Mouse (Mus musculus): Measurements from ENCODE around the gene Rab27a. TPM values are rescaled to one million over a fixed set of nuclear protein-coding genes. Genes with fewer than 3 reads are reported as not detected.

Rab27a gene
- total and polyA plus RNA-seq, 3 experiments = 14.8 to 25.6 (median 20.0) TPM

- Histone ChIP-seq H3K9ac (ENCODE audit: insufficient read depth, low read depth) (no peak overlapping the region), H3K36me3 (replicated peaks in 1 of 2; ENCODE audit: control insufficient read depth in 1 of 2, insufficient read depth in 1 of 2, low read length in 1 of 2) (peaks cover 12 to 35% of the 10 kb centered on the region in 2 experiments), H3K27me3 (replicated peaks) (no peaks in the 10 kb centered on the region), H3K4me1 (ENCODE audit: control insufficient read depth in 1 of 2, insufficient read depth in 2 of 2) (peaks cover 7 to 81% of the 10 kb centered on the region in 2 experiments; a peak in 3 of 4 replicates), H3K79me2 (replicated peaks; ENCODE audit: control insufficient read depth, extremely low read depth, insufficient read depth, poor library complexity, severe bottlenecking) (no peaks in the 10 kb centered on the region), H3K9me3 (replicated peaks; ENCODE audit: low read length) (no peaks in the 10 kb centered on the region), H3K27ac (ENCODE audit: insufficient read depth, low read depth) (no peak overlapping the region), H3K4me2 (ENCODE audit: insufficient read depth, low read depth, poor library complexity, severe bottlenecking) (no peak overlapping the region), H3K4me3 (replicated peaks in 1 of 3; ENCODE audit: low read depth in 2 of 3, low read length in 2 of 3, poor library complexity in 1 of 3) (no peak overlapping the region)
- DNase-seq (ENCODE audit: extremely low read depth) = no peak
- in situ Hi-C loops (cut with MboI; ENCODE audit: low pct_ligation_motif_present, low pct_unique_long_range_greater_than_20kb, low sequenced_read_pairs) (loop anchor here (25.0 kb wide), 1 partner anchor 325 kb away; no protein-coding TSS in a partner anchor), dilution Hi-C loops (cut with MboI; ENCODE audit: extremely low pct_ligation_motif_present, extremely low pct_unique_long_range_greater_than_20kb, low sequenced_read_pairs) (no loop called here)
- no peak for TF ChIP-seq MYC (IDR thresholded peaks at IDR 0.05; ENCODE audit: low read depth, low read length)
- no peak for TF ChIP-seq CHD2 (IDR thresholded peaks at IDR 0.05; ENCODE audit: low read length)
- no peak for TF ChIP-seq SIN3A (IDR thresholded peaks at IDR 0.05; ENCODE audit: low read length)
- no peak for TF ChIP-seq RAD21 (IDR thresholded peaks at IDR 0.05; ENCODE audit: low read depth, low read length)
- TF ChIP-seq CHD1 (IDR thresholded peaks at IDR 0.05; ENCODE audit: low read depth, low read length) = no peak
- no peak for TF ChIP-seq SMC3 (IDR thresholded peaks at IDR 0.05; ENCODE audit: low read depth, low read length)
- no peak for TF ChIP-seq UBTF (IDR thresholded peaks at IDR 0.05; ENCODE audit: low read depth, low read length)
- no peak for TF ChIP-seq MAZ (IDR thresholded peaks at IDR 0.05; ENCODE audit: low read depth, low read length)
- TF ChIP-seq NRF1 (IDR thresholded peaks at IDR 0.05; ENCODE audit: low read depth, low read length) = no peak
- TF ChIP-seq RCOR1 (conservative IDR thresholded peaks at IDR 0.05; ENCODE audit: low read depth, low read length) = no peak
- no peak for TF ChIP-seq MXI1 (IDR thresholded peaks at IDR 0.05; ENCODE audit: low read depth, low read length)
- no peak for TF ChIP-seq ZNF384 (IDR thresholded peaks at IDR 0.05; ENCODE audit: low read depth, low read length)
- TF ChIP-seq ZC3H11A (IDR thresholded peaks at IDR 0.05; ENCODE audit: low read depth, low read length) = no peak
- no peak for TF ChIP-seq JUND (conservative IDR thresholded peaks at IDR 0.05; ENCODE audit: low read depth, low read length)
- no peak for TF ChIP-seq KAT2A (IDR thresholded peaks at IDR 0.05; ENCODE audit: insufficient replicate concordance, low read length)
- no peak for TF ChIP-seq GABPA (IDR thresholded peaks at IDR 0.05; ENCODE audit: insufficient replicate concordance, low read depth, low read length)
- TF ChIP-seq USF2 (conservative IDR thresholded peaks at IDR 0.05; ENCODE audit: low read depth, low read length) = no peak
- no peak for TF ChIP-seq ETS1 (conservative IDR thresholded peaks at IDR 0.05; ENCODE audit: low read depth, low read length)
- no peak for TF ChIP-seq JUN (IDR thresholded peaks at IDR 0.05; ENCODE audit: insufficient read depth, low read depth, low read length)
- TF ChIP-seq TCF12 (IDR thresholded peaks at IDR 0.05; ENCODE audit: low read depth, low read length) = no peak
Observed at GRCm38 (mm10) chr9:73087121-73087520, 42.5 kb downstream of the Rab27a start.

GRCm38 (mm10) chr9:73087581-73087980 is 42.9 kb downstream of the Rab27a start:
- H3K27me3 ChIP-seq (replicated peaks) = no peaks in the 10 kb centered on the region
- no peak overlapping the region for H3K27ac ChIP-seq (ENCODE audit: insufficient read depth, low read depth)
- H3K9me3 ChIP-seq (replicated peaks; ENCODE audit: low read length) = no peaks in the 10 kb centered on the region
- H3K4me2 ChIP-seq (ENCODE audit: insufficient read depth, low read depth, poor library complexity, severe bottlenecking) = no peak overlapping the region
- no peak for DNase-seq (ENCODE audit: extremely low read depth)
- H3K36me3 ChIP-seq (replicated peaks in 1 of 2; ENCODE audit: control insufficient read depth in 1 of 2, insufficient read depth in 1 of 2, low read length in 1 of 2) = peaks cover 12 to 32% of the 10 kb centered on the region in 2 experiments
- no peak overlapping the region for H3K4me3 ChIP-seq (replicated peaks in 1 of 3; ENCODE audit: low read depth in 2 of 3, low read length in 2 of 3, poor library complexity in 1 of 3)
- dilution Hi-C loops (cut with MboI; ENCODE audit: extremely low pct_ligation_motif_present, extremely low pct_unique_long_range_greater_than_20kb, low sequenced_read_pairs) (no loop called here), in situ Hi-C loops (cut with MboI; ENCODE audit: low pct_ligation_motif_present, low pct_unique_long_range_greater_than_20kb, low sequenced_read_pairs) (loop anchor here (25.0 kb wide), 1 partner anchor 325 kb away; no protein-coding TSS in a partner anchor)
- H3K4me1 ChIP-seq (ENCODE audit: control insufficient read depth in 1 of 2, insufficient read depth in 2 of 2) = peaks cover 7 to 76% of the 10 kb centered on the region in 2 experiments; a peak in 3 of 4 replicates
- no peak for TF ChIP-seq POLR2A (IDR thresholded peaks at IDR 0.05; ENCODE audit: low read depth, low read length)
- no peak for TF ChIP-seq CHD1 (IDR thresholded peaks at IDR 0.05; ENCODE audit: low read depth, low read length)
- no peak for TF ChIP-seq ZKSCAN1 (IDR thresholded peaks at IDR 0.05; ENCODE audit: borderline replicate concordance, low read depth, low read length)
- no peak for TF ChIP-seq CTCF (conservative IDR thresholded peaks at IDR 0.05 in 1 of 2, IDR thresholded peaks at IDR 0.05 in 1 of 2; ENCODE audit: low read depth in 2 of 2, low read length in 2 of 2)
- no peak for TF ChIP-seq ELF1 (IDR thresholded peaks at IDR 0.05; ENCODE audit: low read depth, low read length)
- TF ChIP-seq MAX (IDR thresholded peaks at IDR 0.05; ENCODE audit: low read length) = no peak
- no peak for TF ChIP-seq JUND (conservative IDR thresholded peaks at IDR 0.05; ENCODE audit: low read depth, low read length)
- no peak for TF ChIP-seq RAD21 (IDR thresholded peaks at IDR 0.05; ENCODE audit: low read depth, low read length)
- no peak for TF ChIP-seq GABPA (IDR thresholded peaks at IDR 0.05; ENCODE audit: insufficient replicate concordance, low read depth, low read length)
- no peak for TF ChIP-seq NRF1 (IDR thresholded peaks at IDR 0.05; ENCODE audit: low read depth, low read length)
- H3K9ac ChIP-seq (ENCODE audit: insufficient read depth, low read depth) = no peak overlapping the region
- H3K79me2 ChIP-seq (replicated peaks; ENCODE audit: control insufficient read depth, extremely low read depth, insufficient read depth, poor library complexity, severe bottlenecking) = no peaks in the 10 kb centered on the region

Data from CH12.LX (cell line).